In genomic region chr9:39608497-39608896, GRCm38 (mm10) we compare ENCODE assay signal across 40 mouse cellular contexts. TPM values are rescaled to one million over a fixed set of nuclear protein-coding genes. Genes with fewer than 3 reads are reported as not detected.
"Had no signal": no experiment of that assay in that cellular context is flagged by ENCODE, and none has a peak within 500 bp of the region (broad histone marks: within the 10 kb centered on the region; RNA-seq: fewer than 3 reads in every experiment).

No protein-coding gene starts in this region.

- H3K9me3 ChIP-seq: heart, embryonic 10.5 days; heart, embryonic 12.5 days; heart, embryonic 13.5 days; heart, embryonic 15.5 days; hindbrain, embryonic 10.5 days; hindbrain, embryonic 12.5 days; hindbrain, embryonic 13.5 days; hindbrain, embryonic 15.5 days; intestine, embryonic 15.5 days; kidney, embryonic 15.5 days had no signal

- DNase-seq: heart, postnatal 10 days; heart, postnatal 14 days; heart, postnatal 36 days; heart, postnatal 4 days; kidney, adult 11 months; kidney, adult 2 months; kidney, adult 9 months; kidney, postnatal 10 days; kidney, postnatal 14 days; kidney, postnatal 25 days; kidney, postnatal 36 days; kidney, postnatal 4 days; layer of hippocampus, adult 9-11 months; layer of hippocampus, postnatal 36 days had no signal

- H3K4me1 ChIP-seq: heart, embryonic 10.5 days; heart, embryonic 12.5 days; heart, embryonic 13.5 days; intestine, embryonic 15.5 days had no signal

- H3K4me3 ChIP-seq: heart, embryonic 10.5 days; heart, embryonic 12.5 days; heart, embryonic 13.5 days; heart, embryonic 15.5 days; hindbrain, embryonic 10.5 days; hindbrain, embryonic 12.5 days; hindbrain, embryonic 13.5 days; hindbrain, embryonic 15.5 days; intestine, embryonic 15.5 days; kidney, embryonic 15.5 days; layer of hippocampus, adult 2 months; left cerebral cortex, adult 2 months had no signal

- H3K27me3 ChIP-seq: heart, embryonic 12.5 days; heart, embryonic 13.5 days; heart, embryonic 15.5 days; hindbrain, embryonic 12.5 days; hindbrain, embryonic 15.5 days; intestine, embryonic 15.5 days; kidney, embryonic 15.5 days had no signal

- H3K36me3 ChIP-seq: heart, embryonic 10.5 days; heart, embryonic 12.5 days; heart, embryonic 13.5 days; heart, embryonic 15.5 days; hindbrain, embryonic 10.5 days; hindbrain, embryonic 12.5 days; hindbrain, embryonic 13.5 days; hindbrain, embryonic 15.5 days; intestine, embryonic 15.5 days; kidney, embryonic 15.5 days had no signal

- H3K9ac ChIP-seq: heart, embryonic 12.5 days; heart, embryonic 13.5 days; heart, embryonic 15.5 days; hindbrain, embryonic 12.5 days; hindbrain, embryonic 13.5 days; hindbrain, embryonic 14.5 days; hindbrain, embryonic 15.5 days; intestine, embryonic 15.5 days; kidney, embryonic 15.5 days had no signal

- H3K4me2 ChIP-seq: heart, embryonic 11.5 days; heart, embryonic 12.5 days; heart, embryonic 13.5 days; heart, embryonic 15.5 days; hindbrain, embryonic 12.5 days; hindbrain, embryonic 13.5 days; hindbrain, embryonic 14.5 days; hindbrain, embryonic 15.5 days; intestine, embryonic 15.5 days; kidney, embryonic 15.5 days had no signal

- ATAC-seq: hindbrain, embryonic 16.5 days; hindbrain, postnatal 0 days; inflammation-experienced regulatory T-cells, adult 6 months; intestine, embryonic 15.5 days; intestine, embryonic 16.5 days; intestine, postnatal 0 days had no signal

- H3K27ac ChIP-seq: heart, embryonic 10.5 days; heart, embryonic 13.5 days; heart, embryonic 15.5 days; hindbrain, embryonic 10.5 days; hindbrain, embryonic 12.5 days; hindbrain, embryonic 13.5 days; hindbrain, embryonic 14.5 days; hindbrain, embryonic 15.5 days; hindbrain, postnatal 0 days; intestine, embryonic 15.5 days; kidney, embryonic 15.5 days; layer of hippocampus, adult 2 months; left cerebral cortex, adult 2 months had no signal

RNA-seq across cellular contexts. Expression of gene Olfr148, which starts 2.0 kb away (rescaled TPM):
- polyA plus RNA-seq: heart, embryonic 10.5 days; heart, embryonic 11.5 days; heart, embryonic 12.5 days; heart, embryonic 13.5 days; heart, embryonic 14.5 days; heart, embryonic 15.5 days; heart, embryonic 16.5 days; heart, postnatal 0 days; hindbrain, embryonic 10.5 days; hindbrain, embryonic 11.5 days; hindbrain, embryonic 12.5 days; hindbrain, embryonic 13.5 days; hindbrain, embryonic 14.5 days; hindbrain, embryonic 15.5 days; hindbrain, embryonic 16.5 days; hindbrain, postnatal 0 days; inflammation-experienced regulatory T-cells, adult 6 months; intestine, embryonic 14.5 days; intestine, embryonic 15.5 days; intestine, embryonic 16.5 days; intestine, postnatal 0 days; kidney, adult 2 months; kidney, embryonic 15.5 days; kidney, embryonic 16.5 days; large intestine, adult 2 months had no signal

RNA-seq across cellular contexts. Expression of gene AW551984, which starts 4.3 kb away (rescaled TPM):
- polyA plus RNA-seq: inflammation-experienced regulatory T-cells, adult 6 months had no signal

RNA-seq across cellular contexts. Expression of gene Olfr960, which starts 12.7 kb away (rescaled TPM):
- polyA plus RNA-seq: heart, embryonic 10.5 days; heart, embryonic 11.5 days; heart, embryonic 12.5 days; heart, embryonic 13.5 days; heart, embryonic 14.5 days; heart, embryonic 15.5 days; heart, embryonic 16.5 days; heart, postnatal 0 days; hindbrain, embryonic 10.5 days; hindbrain, embryonic 11.5 days; hindbrain, embryonic 12.5 days; hindbrain, embryonic 13.5 days; hindbrain, embryonic 14.5 days; hindbrain, embryonic 15.5 days; hindbrain, embryonic 16.5 days; hindbrain, postnatal 0 days; inflammation-experienced regulatory T-cells, adult 6 months; intestine, embryonic 14.5 days; intestine, embryonic 15.5 days; intestine, embryonic 16.5 days; intestine, postnatal 0 days; kidney, adult 2 months; kidney, embryonic 16.5 days; large intestine, adult 2 months had no signal

RNA-seq across cellular contexts. Expression of gene Olfr959, which starts 33.1 kb away (rescaled TPM):
- polyA plus RNA-seq: heart, embryonic 10.5 days; heart, embryonic 11.5 days; heart, embryonic 12.5 days; heart, embryonic 13.5 days; heart, embryonic 14.5 days; heart, embryonic 15.5 days; heart, embryonic 16.5 days; heart, postnatal 0 days; hindbrain, embryonic 10.5 days; hindbrain, embryonic 11.5 days; hindbrain, embryonic 12.5 days; hindbrain, embryonic 13.5 days; hindbrain, embryonic 14.5 days; hindbrain, embryonic 15.5 days; hindbrain, embryonic 16.5 days; hindbrain, postnatal 0 days; inflammation-experienced regulatory T-cells, adult 6 months; intestine, embryonic 14.5 days; intestine, embryonic 15.5 days; intestine, embryonic 16.5 days; intestine, postnatal 0 days; kidney, adult 2 months; kidney, embryonic 15.5 days; kidney, embryonic 16.5 days; large intestine, adult 2 months had no signal

RNA-seq across cellular contexts. Expression of gene Olfr961, which starts 36.4 kb away (rescaled TPM):
- polyA plus RNA-seq: heart, embryonic 10.5 days; heart, embryonic 11.5 days; heart, embryonic 12.5 days; heart, embryonic 13.5 days; heart, embryonic 14.5 days; heart, embryonic 15.5 days; heart, embryonic 16.5 days; heart, postnatal 0 days; hindbrain, embryonic 10.5 days; hindbrain, embryonic 11.5 days; hindbrain, embryonic 12.5 days; hindbrain, embryonic 13.5 days; hindbrain, embryonic 14.5 days; hindbrain, embryonic 15.5 days; hindbrain, embryonic 16.5 days; hindbrain, postnatal 0 days; inflammation-experienced regulatory T-cells, adult 6 months; intestine, embryonic 14.5 days; intestine, embryonic 15.5 days; intestine, embryonic 16.5 days; intestine, postnatal 0 days; kidney, adult 2 months; kidney, embryonic 15.5 days; kidney, embryonic 16.5 days; large intestine, adult 2 months had no signal
